Mouse (Mus musculus): Measurements from ENCODE around the gene Slco3a1. TPM values are rescaled to one million over a fixed set of nuclear protein-coding genes. Genes with fewer than 3 reads are reported as not detected.

The Slco3a1 gene
- total RNA-seq, 2 experiments from 2014 or later = 56.4 to 64.2 TPM

DNA sequence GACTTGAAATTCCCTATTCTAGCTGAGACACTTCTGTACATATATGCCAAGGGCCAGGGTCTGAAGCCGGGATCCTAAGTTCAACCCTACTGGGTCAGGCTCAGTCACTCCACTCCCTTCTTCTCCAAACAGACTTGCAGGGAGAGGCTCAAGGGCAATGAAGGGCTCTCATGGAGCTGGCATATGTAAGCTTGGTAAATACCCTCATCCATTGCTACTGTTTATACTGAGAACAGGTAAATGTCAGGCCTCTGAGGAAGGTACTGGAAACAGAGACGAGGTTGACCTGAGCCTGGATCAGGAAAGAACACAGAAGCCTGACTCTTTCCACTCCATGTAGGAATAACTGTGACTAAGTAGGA lies 70.6 kb downstream of the Slco3a1 start:
- no peak for DNase-seq

DNA sequence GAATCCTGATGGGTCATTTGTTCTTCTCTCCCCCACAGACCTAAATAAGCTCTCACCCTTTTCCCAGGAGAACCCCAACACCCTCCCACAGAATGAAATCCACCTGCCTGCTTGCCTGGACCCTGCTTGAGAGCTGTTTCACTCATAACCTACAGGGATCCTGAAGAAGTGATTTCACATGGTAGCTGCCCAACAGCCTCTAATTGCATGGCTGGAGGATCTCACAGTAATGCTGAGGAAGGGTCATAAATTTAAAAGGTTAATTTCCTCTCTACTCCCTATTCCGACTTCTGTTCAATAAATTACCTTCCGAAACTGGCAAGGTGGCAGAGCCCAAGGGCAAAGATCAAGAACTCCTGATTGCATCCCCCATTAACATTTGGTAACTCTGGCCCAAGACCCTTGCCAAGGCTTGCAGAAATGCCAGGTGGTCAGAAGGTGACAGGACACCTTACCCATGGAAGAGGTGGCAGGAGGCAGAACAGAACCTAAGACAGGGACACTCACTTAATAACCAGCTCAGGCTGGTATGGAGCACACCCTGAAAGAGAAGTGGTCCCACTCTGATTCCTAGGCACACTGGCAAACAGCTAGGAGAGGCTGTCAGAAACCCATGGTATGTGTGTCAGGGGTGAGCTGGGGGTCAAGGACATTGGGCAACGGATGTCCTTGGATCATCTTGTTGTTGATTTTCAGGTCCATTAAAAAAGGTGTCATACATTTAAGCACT lies 71.1 kb downstream of the Slco3a1 start:
- DNase-seq = no peak

GRCm38 (mm10) chr7:74471740-74472139 lies 82.8 kb downstream of the Slco3a1 start:
- DNase-seq = no peak

DNA sequence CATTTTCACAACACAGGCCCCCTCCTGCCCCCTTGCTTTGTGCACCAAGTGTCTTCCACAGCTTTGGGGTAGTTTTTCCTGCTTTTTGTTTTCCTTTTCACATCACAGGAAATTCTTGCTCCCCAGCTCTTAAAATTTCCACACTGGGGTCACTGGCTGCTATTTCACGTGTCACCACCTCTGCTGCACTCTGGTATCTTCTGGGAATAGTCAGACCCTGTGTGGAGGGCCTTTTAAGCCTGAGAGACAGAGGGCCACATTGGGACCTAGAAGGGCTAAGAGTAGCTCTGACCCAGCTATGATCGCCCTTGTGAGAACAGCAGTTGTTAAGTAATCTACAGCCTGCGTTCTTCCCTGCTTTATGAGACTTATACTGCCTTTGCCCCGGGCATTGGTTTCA lies 87.7 kb downstream of the Slco3a1 start:
- DNase-seq = no peak

DNA sequence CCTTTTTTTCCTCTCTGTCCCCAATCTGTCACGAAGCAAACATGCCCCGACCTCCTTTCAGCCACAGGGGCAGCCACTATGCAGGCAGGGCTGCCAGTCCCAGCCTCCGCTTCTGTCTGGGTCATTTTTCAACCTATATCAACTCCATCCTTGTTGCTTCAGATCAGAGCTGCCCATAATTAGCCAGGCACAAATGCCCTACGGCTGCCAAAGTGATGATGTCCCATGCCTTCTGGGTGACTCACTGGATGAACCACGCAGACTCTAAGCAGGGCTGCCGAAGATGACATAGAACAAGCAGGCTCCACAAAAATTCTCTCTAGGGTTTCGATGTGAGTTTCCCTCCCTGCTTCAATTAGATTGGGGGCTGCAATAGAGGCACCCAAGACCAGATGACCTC lies 89.9 kb downstream of the Slco3a1 start:
- no peak for DNase-seq

GRCm38 (mm10) chr7:74462451-74462850 lies 92.1 kb downstream of the Slco3a1 start:
- DNase-seq = no peak

- DNase-seq = no peak
Measured at GRCm38 (mm10) chr7:74461736-74462135, 92.8 kb downstream of the Slco3a1 start.

GRCm38 (mm10) chr7:74461146-74461545 lies 93.4 kb downstream of the Slco3a1 start:
- no peak for DNase-seq

GRCm38 (mm10) chr7:74459812-74460211 lies 94.8 kb downstream of the Slco3a1 start:
- DNase-seq = no peak

DNA sequence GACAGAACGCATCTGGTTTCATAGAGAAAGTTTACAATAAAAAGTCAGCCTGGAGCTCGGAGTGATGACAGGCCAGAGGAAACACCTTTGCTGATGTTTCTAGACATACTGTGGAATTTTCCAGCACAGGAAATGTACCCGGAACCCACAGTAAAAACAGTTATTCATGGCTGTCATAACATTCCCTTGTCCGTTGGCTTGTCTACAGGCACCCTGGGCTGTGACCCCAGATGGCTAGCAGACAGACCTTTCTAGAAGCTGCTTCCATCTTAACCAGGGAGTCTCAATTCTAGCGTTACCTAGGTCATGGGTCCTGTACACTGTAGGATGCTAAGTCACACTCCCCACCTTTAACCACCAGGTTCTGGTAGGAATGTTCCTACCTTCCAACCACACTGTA lies 95.3 kb downstream of the Slco3a1 start:
- no peak for DNase-seq

DNA sequence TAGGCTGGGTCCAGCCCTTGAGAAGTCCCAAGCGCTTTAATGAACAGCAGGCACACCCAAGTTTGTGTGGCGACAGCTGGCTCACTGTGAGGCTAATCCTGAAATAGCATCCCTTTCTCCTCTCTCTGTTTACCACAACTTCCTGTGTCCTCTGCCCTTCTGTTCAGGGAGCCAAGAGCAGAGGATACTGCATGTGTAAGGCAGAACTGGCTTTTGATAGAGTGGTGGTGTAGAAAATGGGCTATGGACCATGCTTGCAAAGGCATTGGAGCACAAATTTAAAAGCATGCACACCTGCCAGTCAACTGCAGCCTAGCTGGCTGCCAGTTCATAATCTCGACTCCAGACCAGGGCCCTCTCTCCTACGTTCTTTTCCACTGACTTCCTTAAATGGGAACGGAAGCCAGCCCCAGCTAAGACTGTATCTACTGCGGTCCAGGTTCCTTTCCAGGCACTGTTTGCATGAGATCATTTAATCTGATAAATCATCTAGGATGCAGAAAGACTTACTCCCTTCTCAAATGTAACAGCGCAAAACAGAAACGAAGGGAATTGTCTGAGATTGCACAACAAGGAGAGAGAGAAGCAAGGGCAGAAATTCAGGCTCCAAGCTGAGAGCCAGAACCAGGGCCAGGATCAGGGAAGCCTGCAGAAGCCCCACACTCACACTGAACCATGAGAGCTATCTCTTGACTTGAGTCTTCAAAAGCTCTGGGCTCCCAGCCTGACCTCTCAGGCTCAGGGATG lies 95.9 kb downstream of the Slco3a1 start:
- peak in 1 of 2 experiments; percentile 5 for DNase-seq

DNA sequence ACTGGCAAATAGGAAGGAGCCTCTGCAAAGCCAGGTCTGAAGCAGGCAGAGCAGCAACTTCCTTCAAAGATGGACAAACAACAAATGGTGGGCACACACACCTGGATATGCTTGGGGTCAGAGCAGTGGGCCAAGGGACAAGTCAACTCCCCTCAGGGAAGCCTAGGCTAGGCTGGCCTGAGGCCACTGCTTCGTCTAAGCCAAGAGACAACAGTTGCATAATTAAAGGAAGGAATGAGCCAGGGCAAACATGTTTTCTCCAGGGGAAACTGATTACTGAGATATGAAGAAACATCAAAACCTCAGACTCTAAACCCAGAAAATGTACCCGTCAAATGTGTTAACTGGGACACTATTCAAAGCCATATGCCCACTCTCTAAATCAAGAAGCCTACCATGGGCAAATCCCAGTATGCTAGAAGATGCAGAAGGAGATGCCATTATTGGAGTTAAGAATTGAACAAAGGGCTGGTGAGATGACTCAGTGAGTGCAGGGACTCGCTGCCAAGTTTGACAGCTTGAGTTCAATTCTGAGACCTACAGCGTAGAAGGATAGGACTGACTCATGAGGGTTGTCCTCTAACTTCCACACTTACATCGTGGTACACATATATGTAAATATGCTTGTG lies 97.1 kb downstream of the Slco3a1 start:
- DNase-seq = peak; percentile 31 to 36

DNA sequence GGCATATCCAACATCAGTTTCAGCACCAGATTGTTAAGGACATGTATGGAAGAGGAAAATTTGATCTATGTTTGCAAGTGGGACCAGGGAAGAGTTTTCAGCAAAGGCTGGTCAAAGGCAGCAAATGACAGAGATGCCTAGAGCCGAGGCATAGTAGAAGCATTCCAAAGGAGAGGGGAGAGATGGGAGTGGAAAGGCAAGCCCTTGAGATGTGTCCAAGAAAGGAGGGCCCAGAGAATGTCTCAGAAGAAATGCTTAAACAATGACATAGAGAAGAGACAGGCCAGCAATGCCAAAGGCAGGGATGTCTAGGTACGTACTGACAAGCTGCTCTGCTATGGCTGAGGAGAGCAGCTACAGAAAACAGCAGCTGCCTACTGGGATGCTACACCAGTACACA lies 97.8 kb downstream of the Slco3a1 start:
- no peak for DNase-seq

- no peak for DNase-seq
Measured at GRCm38 (mm10) chr7:74451047-74451446, 103.5 kb downstream of the Slco3a1 start.

DNA sequence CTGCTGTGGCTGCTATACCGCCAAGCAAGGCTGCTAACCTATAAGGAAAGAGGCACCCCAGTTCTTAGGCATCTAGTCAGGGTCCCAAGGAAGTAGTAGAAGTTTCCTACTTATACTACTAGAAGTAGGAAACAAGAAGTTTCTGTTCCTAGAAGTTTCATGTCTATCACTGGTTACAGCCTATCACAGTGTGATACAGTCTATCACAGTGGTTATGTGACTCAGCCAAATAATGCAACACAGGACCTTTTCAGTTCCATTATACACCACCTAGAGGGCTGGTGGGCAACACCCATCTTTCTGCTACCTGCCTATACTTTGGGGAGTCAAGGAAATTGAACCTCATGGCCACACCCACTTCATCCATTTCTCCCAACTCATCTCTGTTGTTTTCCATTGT lies 104.8 kb downstream of the Slco3a1 start:
- DNase-seq = no peak

DNA sequence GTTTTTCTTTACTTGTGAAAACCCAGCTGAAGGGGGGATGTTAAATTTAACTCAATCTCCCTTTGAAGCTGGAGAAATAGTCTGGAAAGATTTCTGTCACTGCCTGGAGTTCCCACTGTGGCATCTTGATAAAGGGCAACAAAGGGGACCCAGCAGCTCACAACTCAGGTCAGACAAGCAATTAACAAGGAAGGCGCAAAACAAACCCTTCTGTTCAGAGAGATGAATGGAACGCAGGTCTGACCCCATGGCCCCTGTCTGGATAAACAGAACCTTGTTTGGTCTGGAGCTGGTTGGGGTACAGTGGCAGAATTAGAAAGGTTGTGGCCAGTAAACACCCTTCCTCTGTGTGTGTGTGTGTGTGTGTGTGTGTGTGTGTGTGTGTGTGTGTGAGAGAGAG lies 106.8 kb downstream of the Slco3a1 start:
- DNase-seq = no peak

- no peak for DNase-seq
Measured at GRCm38 (mm10) chr7:74445148-74445547, 109.4 kb downstream of the Slco3a1 start.

DNA sequence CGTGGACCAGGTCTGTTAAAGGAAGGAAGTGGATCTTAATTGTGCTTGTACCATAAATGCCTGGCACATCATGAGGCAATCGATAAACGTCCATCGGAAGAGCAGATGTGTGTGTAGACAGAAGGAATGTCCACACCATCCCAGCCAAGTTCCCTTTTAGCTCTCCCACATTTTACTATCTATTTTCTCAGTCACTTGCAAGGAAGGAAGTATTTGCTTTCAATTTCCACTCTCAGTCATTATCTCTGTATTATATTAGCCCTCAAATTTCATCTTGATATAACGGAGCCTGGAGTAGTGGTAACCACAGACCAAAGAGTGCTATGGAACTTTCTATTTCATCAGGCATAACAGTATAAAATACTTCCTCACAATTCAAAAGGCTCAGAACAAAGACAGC lies 112.2 kb downstream of the Slco3a1 start:
- DNase-seq = no peak

- DNase-seq = no peak
Measured at GRCm38 (mm10) chr7:74437534-74437933, 117.0 kb downstream of the Slco3a1 start.

- DNase-seq = no peak
Measured at GRCm38 (mm10) chr7:74436642-74437041, 117.9 kb downstream of the Slco3a1 start.

GRCm38 (mm10) chr7:74432950-74433349 lies 121.6 kb downstream of the Slco3a1 start:
- no peak for DNase-seq

DNA sequence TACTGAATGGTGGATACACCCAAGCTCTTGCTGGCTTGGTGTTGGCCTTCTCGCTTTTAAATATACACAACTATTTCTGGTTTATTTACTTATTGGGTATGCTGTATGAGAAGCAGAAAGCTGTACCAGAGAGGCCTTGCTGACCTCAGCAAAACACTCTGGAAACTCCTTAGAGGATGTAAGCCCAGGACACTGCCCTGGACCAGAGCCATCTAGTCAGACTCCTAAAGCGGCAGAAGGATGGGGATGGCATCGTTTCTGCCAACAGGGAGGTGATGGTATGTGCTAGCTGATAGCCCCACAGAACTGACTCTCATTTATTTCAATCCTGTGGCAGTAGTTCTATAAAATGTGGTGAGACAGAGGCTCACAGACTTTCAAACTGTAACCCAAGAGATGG lies 125.3 kb downstream of the Slco3a1 start:
- DNase-seq = no peak

- DNase-seq = no peak
Measured at GRCm38 (mm10) chr7:74427135-74427534, 127.4 kb downstream of the Slco3a1 start.

DNA sequence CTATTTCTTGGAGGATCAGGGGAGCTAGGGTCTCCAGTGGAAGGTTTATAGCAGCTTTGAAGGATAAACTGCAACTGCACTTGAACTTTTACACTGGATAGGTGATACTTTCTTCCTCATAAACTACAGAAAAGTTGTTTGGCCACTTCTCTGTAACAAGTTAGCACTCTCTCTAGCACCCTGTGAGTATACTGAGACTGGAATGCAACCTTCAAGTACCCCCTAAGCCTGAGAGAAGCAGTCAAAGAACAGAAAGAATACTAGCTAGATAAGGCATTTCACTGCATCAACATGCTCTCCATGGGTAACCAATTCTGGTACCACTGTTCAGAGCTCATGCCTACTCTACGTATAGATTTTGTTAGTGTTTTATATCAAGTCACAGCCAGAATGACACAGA lies 128.6 kb downstream of the Slco3a1 start:
- DNase-seq = no peak

Data from layer of hippocampus, postnatal 36 days (tissue).